Mouse (Mus musculus): Measurements from ENCODE around the gene Hpcal1. TPM values are rescaled to one million over a fixed set of nuclear protein-coding genes. Genes with fewer than 3 reads are reported as not detected.

Hpcal1 gene
- total RNA-seq, 1 experiment, result 23.5 TPM

- Histone ChIP-seq H3K36me3 (ENCODE audit: control insufficient read depth, insufficient read depth, low read length, poor library complexity, severe bottlenecking) (no peaks in the 10 kb centered on the region), H3K27ac (ENCODE audit: insufficient read depth, low read depth, low read length, poor library complexity, severe bottlenecking) (no peak overlapping the region), H3K9ac (ENCODE audit: insufficient read depth, low read depth, low read length, poor library complexity, severe bottlenecking) (no peak overlapping the region), H3K4me3 (ENCODE audit: insufficient read depth in 1 of 2, low read depth in 1 of 2, low read length in 2 of 2, poor library complexity in 1 of 2, severe bottlenecking in 1 of 2) (no peak overlapping the region), H3K4me1 (ENCODE audit: control insufficient read depth in 2 of 2, insufficient read depth in 2 of 2, low read length in 2 of 2, poor library complexity in 1 of 2) (peaks cover 4 to 26% of the 10 kb centered on the region in 2 experiments; a peak in 3 of 4 replicates), H3K9me3 (ENCODE audit: control insufficient read depth, insufficient read depth, low read depth, low read length) (no peaks in the 10 kb centered on the region)
- TF ChIP-seq CHD2 (IDR thresholded peaks at IDR 0.05; ENCODE audit: low read depth, low read length), result no peak
- TF ChIP-seq ZC3H11A (IDR thresholded peaks at IDR 0.05; ENCODE audit: borderline replicate concordance, low read depth, low read length), result no peak
- no peak for TF ChIP-seq HCFC1 (IDR thresholded peaks at IDR 0.05; ENCODE audit: borderline replicate concordance, insufficient read depth, low read length)
- TF ChIP-seq MAFK (IDR thresholded peaks at IDR 0.05; ENCODE audit: insufficient read depth, low read depth, low read length), result no peak
- no peak for TF ChIP-seq ZNF384 (IDR thresholded peaks at IDR 0.05; ENCODE audit: low read depth, low read length)
- no peak for DNase-seq (ENCODE audit: low read depth, low spot score)
- in situ Hi-C loops (cut with MboI; ENCODE audit: low sequenced_read_pairs in 2 of 2, unreplicated experiment in 2 of 2), result no loop called here
These were observed 46.4 kb downstream of the Hpcal1 start for GRCm38 (mm10) chr12:17736859-17737577.

- H3K27ac ChIP-seq (ENCODE audit: insufficient read depth, low read depth, low read length, poor library complexity, severe bottlenecking), result no peak overlapping the region
- H3K4me1 ChIP-seq (ENCODE audit: control insufficient read depth in 2 of 2, insufficient read depth in 2 of 2, low read length in 2 of 2, poor library complexity in 1 of 2), result peaks cover 7 to 22% of the 10 kb centered on the region in 2 experiments; a peak in 3 of 4 replicates
- no peak overlapping the region for H3K9ac ChIP-seq (ENCODE audit: insufficient read depth, low read depth, low read length, poor library complexity, severe bottlenecking)
- no peaks in the 10 kb centered on the region for H3K9me3 ChIP-seq (ENCODE audit: control insufficient read depth, insufficient read depth, low read depth, low read length)
- H3K4me3 ChIP-seq (ENCODE audit: insufficient read depth in 1 of 2, low read depth in 1 of 2, low read length in 2 of 2, poor library complexity in 1 of 2, severe bottlenecking in 1 of 2), result no peak overlapping the region
- in situ Hi-C loops (cut with MboI; ENCODE audit: low sequenced_read_pairs in 2 of 2, unreplicated experiment in 2 of 2), result no loop called here
- no peak for TF ChIP-seq CHD2 (IDR thresholded peaks at IDR 0.05; ENCODE audit: low read depth, low read length)
- TF ChIP-seq MAFK (IDR thresholded peaks at IDR 0.05; ENCODE audit: insufficient read depth, low read depth, low read length), result no peak
- no peak for TF ChIP-seq HCFC1 (IDR thresholded peaks at IDR 0.05; ENCODE audit: borderline replicate concordance, insufficient read depth, low read length)
- no peak for TF ChIP-seq ZC3H11A (IDR thresholded peaks at IDR 0.05; ENCODE audit: borderline replicate concordance, low read depth, low read length)
- no peak for TF ChIP-seq ZNF384 (IDR thresholded peaks at IDR 0.05; ENCODE audit: low read depth, low read length)
- H3K36me3 ChIP-seq (ENCODE audit: control insufficient read depth, insufficient read depth, low read length, poor library complexity, severe bottlenecking), result no peaks in the 10 kb centered on the region
- no peak for DNase-seq (ENCODE audit: low read depth, low spot score)
These were observed 47.2 kb downstream of the Hpcal1 start for GRCm38 (mm10) chr12:17737808-17738207.

GRCm38 (mm10) chr12:17738473-17738872 lies 47.8 kb downstream of the Hpcal1 start:
- Histone ChIP-seq H3K4me3 (ENCODE audit: insufficient read depth in 1 of 2, low read depth in 1 of 2, low read length in 2 of 2, poor library complexity in 1 of 2, severe bottlenecking in 1 of 2) (no peak overlapping the region), H3K9me3 (ENCODE audit: control insufficient read depth, insufficient read depth, low read depth, low read length) (no peaks in the 10 kb centered on the region), H3K27ac (ENCODE audit: insufficient read depth, low read depth, low read length, poor library complexity, severe bottlenecking) (no peak overlapping the region), H3K4me1 (ENCODE audit: control insufficient read depth in 2 of 2, insufficient read depth in 2 of 2, low read length in 2 of 2, poor library complexity in 1 of 2) (peaks cover 11 to 26% of the 10 kb centered on the region in 2 experiments; a peak in 3 of 4 replicates), H3K36me3 (ENCODE audit: control insufficient read depth, insufficient read depth, low read length, poor library complexity, severe bottlenecking) (no peaks in the 10 kb centered on the region), H3K9ac (ENCODE audit: insufficient read depth, low read depth, low read length, poor library complexity, severe bottlenecking) (no peak overlapping the region)
- TF ChIP-seq ZNF384 (IDR thresholded peaks at IDR 0.05; ENCODE audit: low read depth, low read length), result no peak
- TF ChIP-seq MAFK (IDR thresholded peaks at IDR 0.05; ENCODE audit: insufficient read depth, low read depth, low read length), result no peak
- no peak for TF ChIP-seq HCFC1 (IDR thresholded peaks at IDR 0.05; ENCODE audit: borderline replicate concordance, insufficient read depth, low read length)
- TF ChIP-seq ZC3H11A (IDR thresholded peaks at IDR 0.05; ENCODE audit: borderline replicate concordance, low read depth, low read length), result no peak
- TF ChIP-seq CHD2 (IDR thresholded peaks at IDR 0.05; ENCODE audit: low read depth, low read length), result no peak
- in situ Hi-C loops (cut with MboI; ENCODE audit: low sequenced_read_pairs in 2 of 2, unreplicated experiment in 2 of 2), result no loop called here
- no peak for DNase-seq (ENCODE audit: low read depth, low spot score)

- no peaks in the 10 kb centered on the region for H3K9me3 ChIP-seq (ENCODE audit: control insufficient read depth, insufficient read depth, low read depth, low read length)
- H3K27ac ChIP-seq (ENCODE audit: insufficient read depth, low read depth, low read length, poor library complexity, severe bottlenecking), result no peak overlapping the region
- DNase-seq (ENCODE audit: low read depth, low spot score), result no peak
- peaks cover 11 to 24% of the 10 kb centered on the region in 2 experiments; a peak in 3 of 4 replicates for H3K4me1 ChIP-seq (ENCODE audit: control insufficient read depth in 2 of 2, insufficient read depth in 2 of 2, low read length in 2 of 2, poor library complexity in 1 of 2)
- H3K9ac ChIP-seq (ENCODE audit: insufficient read depth, low read depth, low read length, poor library complexity, severe bottlenecking), result no peak overlapping the region
- TF ChIP-seq ZNF384 (IDR thresholded peaks at IDR 0.05; ENCODE audit: low read depth, low read length) (no peak), HCFC1 (IDR thresholded peaks at IDR 0.05; ENCODE audit: borderline replicate concordance, insufficient read depth, low read length) (no peak), ZC3H11A (IDR thresholded peaks at IDR 0.05; ENCODE audit: borderline replicate concordance, low read depth, low read length) (no peak), CHD2 (IDR thresholded peaks at IDR 0.05; ENCODE audit: low read depth, low read length) (no peak), MAFK (IDR thresholded peaks at IDR 0.05; ENCODE audit: insufficient read depth, low read depth, low read length) (no peak)
- H3K36me3 ChIP-seq (ENCODE audit: control insufficient read depth, insufficient read depth, low read length, poor library complexity, severe bottlenecking), result 0 out of 2 replicates have a peak, but pooled peaks cover 2% of the 10 kb centered on the region
- H3K4me3 ChIP-seq (ENCODE audit: insufficient read depth in 1 of 2, low read depth in 1 of 2, low read length in 2 of 2, poor library complexity in 1 of 2, severe bottlenecking in 1 of 2), result no peak overlapping the region
- in situ Hi-C loops (cut with MboI; ENCODE audit: low sequenced_read_pairs in 2 of 2, unreplicated experiment in 2 of 2), result no loop called here
These were observed 49.6 kb downstream of the Hpcal1 start for GRCm38 (mm10) chr12:17740226-17740625.

All from ES-E14 (cell line).